ENCODE assay signal across 17 mouse cellular contexts in genomic region chr6:4405301-4405700, GRCm38 (mm10).
A peak's percentile ranks its signal among the peaks of the same experiment; 100 is the strongest.
DNase-seq lines count a peak whose midpoint lies in the region; ATAC-seq lines count a peak whose summit lies in the region.
"Had no signal": no experiment of that assay in that cellular context is flagged by ENCODE, and none has a peak within 500 bp of the region (broad histone marks: within the 10 kb centered on the region; RNA-seq: fewer than 3 reads in every experiment).

No protein-coding gene starts in this region.

- ATAC-seq in forebrain, embryonic 16.5 days: peak; percentile 45
- ATAC-seq in forebrain, embryonic 14.5 days: no peak
- peak; percentile 70 for ATAC-seq in frontal cortex, adult (ENCODE audit: low TSS enrichment)
- ATAC-seq: forebrain, embryonic 15.5 days had no signal

- no peak overlapping the region for H3K27ac ChIP-seq in forebrain, embryonic 16.5 days (ENCODE audit: low read length)
- H3K27ac ChIP-seq in forebrain, embryonic 14.5 days (ENCODE audit: low read depth, low read length): no peak overlapping the region
- H3K27ac ChIP-seq: embryonic facial prominence, embryonic 10.5 days; embryonic facial prominence, embryonic 12.5 days; forebrain, embryonic 15.5 days had no signal

- no peak overlapping the region for H3K4me3 ChIP-seq in forebrain, embryonic 16.5 days (replicated peaks; ENCODE audit: low read length)
- no peak overlapping the region for H3K4me3 ChIP-seq in forebrain, embryonic 14.5 days (ENCODE audit: low read depth, low read length)
- H3K4me3 ChIP-seq: embryonic facial prominence, embryonic 10.5 days; embryonic facial prominence, embryonic 12.5 days; forebrain, embryonic 15.5 days had no signal

- 79% methylated on average over 3 of the region's 3 CpGs for WGBS in forebrain, embryonic 16.5 days
- WGBS in forebrain, embryonic 14.5 days: 92% methylated on average over 3 of the region's 3 CpGs

- no peak overlapping the region for H3K9ac ChIP-seq in forebrain, embryonic 16.5 days (replicated peaks; ENCODE audit: low read depth, low read length)
- H3K9ac ChIP-seq in forebrain, embryonic 14.5 days (ENCODE audit: low read length): no peak overlapping the region
- H3K9ac ChIP-seq: embryonic facial prominence, embryonic 12.5 days; forebrain, embryonic 15.5 days had no signal

- no peak overlapping the region for H3K4me2 ChIP-seq in forebrain, embryonic 16.5 days (ENCODE audit: low read length)
- H3K4me2 ChIP-seq in forebrain, embryonic 14.5 days (ENCODE audit: low read length): no peak overlapping the region
- H3K4me2 ChIP-seq: embryonic facial prominence, embryonic 12.5 days; forebrain, embryonic 15.5 days had no signal

- no peaks in the 10 kb centered on the region for H3K27me3 ChIP-seq in forebrain, embryonic 16.5 days (replicated peaks; ENCODE audit: control insufficient read depth, insufficient read depth, low read length)
- no peaks in the 10 kb centered on the region for H3K27me3 ChIP-seq in forebrain, embryonic 14.5 days (replicated peaks; ENCODE audit: control insufficient read depth, insufficient read depth, low read length)
- H3K27me3 ChIP-seq: embryonic facial prominence, embryonic 12.5 days; forebrain, embryonic 15.5 days had no signal

- H3K9me3 ChIP-seq in forebrain, embryonic 16.5 days (ENCODE audit: control insufficient read depth, low read length): no peaks in the 10 kb centered on the region
- H3K9me3 ChIP-seq in forebrain, embryonic 14.5 days (replicated peaks; ENCODE audit: control insufficient read depth, low read length): no peaks in the 10 kb centered on the region
- H3K9me3 ChIP-seq: embryonic facial prominence, embryonic 10.5 days; embryonic facial prominence, embryonic 12.5 days; forebrain, embryonic 15.5 days had no signal

- no peak for DNase-seq in forebrain, embryonic 14.5 days (ENCODE audit: low spot score)
- DNase-seq in frontal cortex, postnatal 36 days (ENCODE audit: low spot score in 2 of 2): no peak
- DNase-seq in telencephalon, adult 2 months (ENCODE audit: low read depth, low spot score): peak; percentile 34
- DNase-seq in layer of hippocampus, adult 9-11 months: no peak
- DNase-seq: adrenal gland, adult 2 months; adrenal gland, postnatal 10 days; adrenal gland, postnatal 25 days; cerebellum, adult 11-12 months; cerebellum, adult 2 months; cerebellum, adult 9-10 months; cerebellum, postnatal 10 days; cerebellum, postnatal 25 days had no signal

- H3K4me1 ChIP-seq in forebrain, embryonic 16.5 days (replicated peaks; ENCODE audit: control insufficient read depth, insufficient read depth, low read length): no peaks in the 10 kb centered on the region
- no peaks in the 10 kb centered on the region for H3K4me1 ChIP-seq in forebrain, embryonic 14.5 days (ENCODE audit: control insufficient read depth, insufficient read depth, low read length)
- H3K4me1 ChIP-seq: embryonic facial prominence, embryonic 10.5 days; embryonic facial prominence, embryonic 12.5 days; forebrain, embryonic 15.5 days had no signal

- H3K36me3 ChIP-seq in forebrain, embryonic 16.5 days (ENCODE audit: control insufficient read depth, insufficient read depth): no peaks in the 10 kb centered on the region
- H3K36me3 ChIP-seq in forebrain, embryonic 14.5 days (ENCODE audit: control insufficient read depth, insufficient read depth, low read length): no peaks in the 10 kb centered on the region
- H3K36me3 ChIP-seq: embryonic facial prominence, embryonic 10.5 days; embryonic facial prominence, embryonic 12.5 days; forebrain, embryonic 15.5 days had no signal
